Mouse (Mus musculus) liver, embryonic 12.5 days (tissue): ENCODE measurements around the gene Rsu1. TPM values are rescaled to one million over a fixed set of nuclear protein-coding genes. Genes with fewer than 3 reads are reported as not detected.
"Not testable (repeated sequence)": the region's sequence is repeated elsewhere in the genome, so short reads cannot be mapped to it uniquely, and the experiment has no call there.

Experiments
- ATAC-seq: fragments of 200-750 bp; cut with Nextera tagmentation; 2 replicates; pipeline ENCODE4 v1.8.0; 2017; ENCODE audit warnings: moderate number of reproducible peaks, mild to moderate bottlenecking, moderate library complexity
- H3K27ac ChIP-seq: fragments of 300-500 bp; sonication (generic); 2 replicates; pipeline ENCODE4 v1.5.1; 2016; ENCODE audit warnings: mild to moderate bottlenecking
- H3K27me3 ChIP-seq: fragments of 300-500 bp; sonication (generic); replicated peaks from 2 replicates; pipeline ENCODE4 v1.6.1; 2016; ENCODE audit warnings: mild to moderate bottlenecking, moderate library complexity
- H3K36me3 ChIP-seq: fragments of 300-500 bp; sonication (generic); 2 replicates; pipeline ENCODE4 v1.6.1; 2016; ENCODE audit warnings: mild to moderate bottlenecking, moderate library complexity
- H3K4me1 ChIP-seq: fragments of 300-500 bp; sonication (generic); 2 replicates; pipeline ENCODE4 v1.6.1; 2016
- H3K4me2 ChIP-seq: fragments of 300-500 bp; sonication (generic); 2 replicates; pipeline ENCODE4 v1.6.1; 2016; ENCODE audit warnings: mild to moderate bottlenecking, moderate library complexity
- H3K4me3 ChIP-seq: fragments of 300-500 bp; sonication (generic); 2 replicates; pipeline ENCODE4 v1.5.1; 2016; ENCODE audit warnings: mild to moderate bottlenecking, moderate library complexity
- H3K9ac ChIP-seq: fragments of 300-500 bp; sonication (generic); 2 replicates; pipeline ENCODE4 v1.6.1; 2016; ENCODE audit warnings: mild to moderate bottlenecking, moderate library complexity
- H3K9me3 ChIP-seq: fragments of 300-500 bp; sonication (generic); replicated peaks from 2 replicates; pipeline ENCODE4 v1.6.1; 2016; ENCODE audit warnings: mild to moderate bottlenecking, moderate library complexity
- WGBS: fragments of 180-500 bp; shearing (Covaris S2); methylation state at CpG from one replicate; pipeline ENCODE4 v1.1.7; 2016; ENCODE audit not compliant: insufficient replicate concordance; 5-methylcytosine and 5-hydroxymethylcytosine counted together
- polyA plus RNA-seq: library from polyadenylated mRNA; unstranded; fragments of >200 nt; fragmentation: Nextera tagmentation; extraction: Ambion mirVana; gene quantifications from 2 replicates; pipeline ENCODE4 v1.2.1, GENCODE M21; 2016

The Rsu1 gene
- polyA plus RNA-seq, 1 experiment from 2014 or later, result 105 TPM

DNA sequence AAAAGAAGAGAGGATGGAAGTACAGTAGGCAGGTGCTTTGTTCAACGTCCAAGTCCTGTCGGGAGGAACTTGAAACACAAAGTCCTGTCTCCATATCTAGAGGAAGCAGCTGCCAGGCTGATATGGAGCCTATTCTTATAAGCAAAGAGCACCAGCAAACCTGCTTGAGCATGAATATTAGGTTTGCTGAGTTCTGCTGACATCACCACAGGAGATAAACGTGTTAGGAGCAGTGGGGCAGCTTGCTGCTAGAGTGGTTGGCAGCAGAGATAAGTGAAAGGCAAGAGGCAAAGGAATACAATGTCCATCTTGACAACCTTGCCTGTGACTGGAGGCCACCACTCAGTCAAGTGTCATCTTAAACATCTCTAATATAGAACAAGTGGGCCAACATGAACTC lies 89.3 kb downstream of the Rsu1 start:
- ATAC-seq, result peak; percentile 95
- WGBS, result no CpG with 5 or more reads among the region's 3 CpGs

DNA sequence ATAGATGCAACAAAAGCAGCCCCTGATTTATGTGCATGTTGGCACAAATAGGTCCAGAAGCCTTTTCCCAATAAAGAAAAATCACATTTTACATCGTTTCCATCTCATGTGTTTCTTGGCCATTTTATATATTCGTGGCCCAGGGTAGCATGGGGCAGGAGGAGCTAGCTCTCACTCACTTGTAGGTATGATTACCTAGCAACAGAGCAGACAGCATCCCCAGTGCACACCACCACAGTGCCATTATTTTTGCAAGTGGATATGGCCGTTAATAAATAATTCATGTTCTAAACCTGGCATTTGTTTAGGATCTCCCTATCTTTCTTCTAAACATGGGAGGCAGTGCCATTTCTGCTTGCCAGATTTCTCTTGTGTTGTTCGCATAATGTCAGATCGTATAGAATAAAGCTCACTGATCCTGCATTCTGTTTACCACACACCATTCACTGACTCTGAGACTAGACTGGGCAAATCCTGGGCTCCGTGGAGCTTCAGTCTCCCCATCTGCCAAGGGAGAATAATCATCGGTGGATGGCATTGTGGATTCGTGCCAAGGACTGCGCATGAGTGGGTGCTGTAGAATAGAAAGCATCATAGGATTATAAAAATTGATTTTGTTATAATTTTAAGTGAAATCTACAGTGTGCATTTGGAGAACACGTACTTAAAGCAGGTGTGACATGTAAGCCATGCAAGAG lies 93.4 kb downstream of the Rsu1 start:
- Histone ChIP-seq H3K36me3 (no peaks in the 10 kb centered on the region), H3K4me3 (no peak overlapping the region), H3K9ac (no peak overlapping the region), H3K4me2 (no peak overlapping the region), H3K4me1 (peaks cover 6% of the 10 kb centered on the region), H3K27ac (no peak overlapping the region), H3K27me3 (no peaks in the 10 kb centered on the region), H3K9me3 (no peaks in the 10 kb centered on the region)
- WGBS, result 80% methylated on average over 10 of the region's 10 CpGs
- no peak for ATAC-seq

More for the DNA sequence above, 89.3 kb downstream of the Rsu1 start:
- H3K27me3 ChIP-seq, H3K36me3 ChIP-seq, H3K9me3 ChIP-seq, H3K9ac ChIP-seq, H3K4me3 ChIP-seq, H3K27ac ChIP-seq, H3K4me2 ChIP-seq: not testable (repeated sequence)
- peaks cover 12% of the 10 kb centered on the region for H3K4me1 ChIP-seq

DNA sequence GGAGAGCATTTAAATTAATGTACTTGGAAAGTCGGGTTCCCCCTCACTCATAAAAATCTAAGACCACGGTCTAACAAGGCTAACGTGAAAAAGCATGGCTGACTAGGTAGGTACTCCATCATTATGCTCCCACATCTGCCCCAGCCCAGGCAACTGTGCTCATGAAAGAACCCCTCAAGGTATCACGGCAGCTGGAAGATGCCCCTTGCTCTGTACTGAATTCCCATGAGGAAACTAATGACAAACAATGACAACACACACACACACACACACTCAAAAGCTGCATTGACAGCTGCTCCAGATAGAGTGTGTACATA lies 95.0 kb downstream of the Rsu1 start:
- H3K36me3 ChIP-seq, result no peaks in the 10 kb centered on the region
- H3K4me2 ChIP-seq, result no peak overlapping the region
- ATAC-seq, result no peak
- H3K9ac ChIP-seq, result no peak overlapping the region
- no peaks in the 10 kb centered on the region for H3K4me1 ChIP-seq
- H3K9me3 ChIP-seq, result no peaks in the 10 kb centered on the region
- H3K27me3 ChIP-seq, result no peaks in the 10 kb centered on the region
- no peak overlapping the region for H3K27ac ChIP-seq
- 76% methylated on average over 4 of the region's 4 CpGs for WGBS
- no peak overlapping the region for H3K4me3 ChIP-seq

DNA sequence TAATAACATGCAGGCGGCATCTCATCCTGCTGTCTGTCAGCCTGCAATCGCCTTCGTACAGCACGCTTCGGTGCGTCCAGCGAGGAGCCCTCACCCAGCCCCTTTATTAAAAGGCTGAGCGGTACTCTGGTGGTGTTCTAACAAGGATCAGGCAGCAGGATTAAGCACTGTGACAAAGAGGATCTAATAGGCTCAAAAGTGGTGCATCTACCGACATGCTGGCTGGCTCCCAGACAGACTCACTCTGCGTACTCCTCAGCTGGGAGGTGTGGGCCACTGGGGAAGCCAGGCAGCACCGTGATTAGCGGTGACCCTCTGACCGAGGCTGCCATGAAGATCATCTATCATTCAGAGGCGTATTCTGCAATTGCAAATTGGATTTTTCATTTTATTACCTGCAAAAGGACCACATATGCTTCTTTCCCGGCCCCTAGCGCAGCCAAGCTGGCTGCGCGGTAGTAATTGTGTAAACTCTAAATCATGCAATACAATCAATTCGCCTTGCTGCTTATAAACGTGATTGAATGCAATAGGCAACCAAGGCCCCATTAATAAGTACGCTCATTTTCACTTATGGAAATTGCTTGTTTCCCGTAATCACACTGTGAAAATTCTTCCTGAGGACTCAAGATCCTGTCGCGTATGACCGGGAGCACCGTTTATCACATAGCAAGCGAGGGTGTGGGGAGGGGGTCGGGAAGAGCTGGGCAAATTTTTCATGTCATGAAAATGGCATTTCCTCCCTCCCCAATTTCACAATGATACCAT lies 95.5 kb downstream of the Rsu1 start:
- ATAC-seq, result no peak
- Histone ChIP-seq H3K27me3 (no peaks in the 10 kb centered on the region), H3K4me3 (no peak overlapping the region), H3K36me3 (no peaks in the 10 kb centered on the region), H3K9ac (no peak overlapping the region), H3K9me3 (no peaks in the 10 kb centered on the region), H3K4me1 (no peaks in the 10 kb centered on the region), H3K27ac (no peak overlapping the region), H3K4me2 (no peak overlapping the region)
- WGBS, result 81% methylated on average over 28 of the region's 28 CpGs

DNA sequence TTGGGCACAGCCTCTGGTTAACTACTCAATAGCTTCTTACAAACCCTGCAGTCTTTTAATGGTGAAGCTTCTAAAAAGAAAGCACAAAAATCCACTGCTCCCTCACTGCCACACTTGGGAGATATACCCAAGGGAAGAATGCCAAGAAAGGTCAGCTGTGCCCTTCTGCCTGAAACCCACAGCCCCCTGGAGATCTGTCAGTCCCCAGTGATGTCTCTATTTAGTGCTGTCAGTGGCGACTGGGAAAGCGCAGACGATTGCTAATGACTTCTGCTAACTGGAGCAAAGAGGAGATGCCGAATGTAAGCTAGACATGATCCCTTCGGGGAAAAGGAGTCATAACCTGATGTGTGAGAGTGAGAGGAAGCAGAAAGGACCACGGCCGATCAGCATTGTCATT lies 96.8 kb downstream of the Rsu1 start:
- Histone ChIP-seq H3K36me3 (no peaks in the 10 kb centered on the region), H3K27ac (no peak overlapping the region), H3K4me3 (no peak overlapping the region), H3K9ac (no peak overlapping the region), H3K4me1 (no peaks in the 10 kb centered on the region), H3K9me3 (no peaks in the 10 kb centered on the region), H3K4me2 (no peak overlapping the region), H3K27me3 (no peaks in the 10 kb centered on the region)
- no peak for ATAC-seq
- WGBS, result 74% methylated on average over 7 of the region's 7 CpGs

DNA sequence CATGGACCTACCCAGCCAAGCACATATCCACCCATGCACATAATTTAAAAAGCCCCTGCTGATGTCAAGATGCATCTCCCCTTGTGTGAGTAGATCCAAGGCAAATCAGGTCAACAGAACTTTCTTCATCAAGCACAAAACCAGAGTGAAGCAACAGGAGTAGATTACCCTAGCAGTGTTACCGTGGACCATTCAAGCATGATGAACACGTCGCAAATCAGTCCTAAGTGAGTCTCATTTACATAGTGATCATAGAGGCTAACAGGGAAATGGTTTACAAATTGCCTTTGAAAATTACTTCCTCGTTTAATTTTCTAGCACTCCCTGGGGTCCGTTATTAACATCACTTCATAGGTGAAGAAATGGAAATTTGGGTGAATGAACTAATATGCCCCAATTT lies 100.6 kb downstream of the Rsu1 start:
- Histone ChIP-seq H3K4me2 (no peak overlapping the region), H3K27ac (no peak overlapping the region), H3K4me1 (0 out of 2 replicates have a peak, but pooled peaks cover 7% of the 10 kb centered on the region), H3K27me3 (no peaks in the 10 kb centered on the region), H3K4me3 (no peak overlapping the region), H3K9ac (no peak overlapping the region), H3K36me3 (no peaks in the 10 kb centered on the region), H3K9me3 (no peaks in the 10 kb centered on the region)
- WGBS, result 87% methylated on average over 5 of the region's 5 CpGs
- ATAC-seq, result no peak

DNA sequence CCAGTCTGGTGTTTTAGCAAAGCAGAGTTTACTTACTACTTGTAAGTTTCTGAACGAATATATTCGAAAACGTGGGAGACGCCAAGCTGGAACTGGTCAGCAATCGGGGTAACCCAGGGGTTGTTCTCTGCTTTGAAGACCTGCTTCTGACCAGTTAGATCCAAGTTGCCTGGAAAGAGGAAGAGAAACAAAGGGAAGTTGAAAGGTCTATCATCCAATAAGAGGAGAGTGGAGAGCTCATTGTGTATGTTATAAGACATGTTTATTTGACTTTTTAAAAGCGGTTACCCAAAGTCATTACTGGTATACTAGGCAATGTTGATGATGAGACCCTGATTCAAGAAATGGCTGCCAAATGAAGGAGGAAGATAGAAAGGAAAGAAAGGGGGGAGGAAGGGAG lies 101.3 kb downstream of the Rsu1 start:
- 81% methylated on average over 6 of the region's 6 CpGs for WGBS
- H3K4me3 ChIP-seq, result no peak overlapping the region
- no peak overlapping the region for H3K27ac ChIP-seq
- H3K4me2 ChIP-seq, result no peak overlapping the region
- H3K36me3 ChIP-seq, result no peaks in the 10 kb centered on the region
- no peak overlapping the region for H3K9ac ChIP-seq
- 0 out of 2 replicates have a peak, but pooled peaks cover 7% of the 10 kb centered on the region for H3K4me1 ChIP-seq
- H3K9me3 ChIP-seq, result no peaks in the 10 kb centered on the region
- ATAC-seq, result no peak
- H3K27me3 ChIP-seq, result no peaks in the 10 kb centered on the region

DNA sequence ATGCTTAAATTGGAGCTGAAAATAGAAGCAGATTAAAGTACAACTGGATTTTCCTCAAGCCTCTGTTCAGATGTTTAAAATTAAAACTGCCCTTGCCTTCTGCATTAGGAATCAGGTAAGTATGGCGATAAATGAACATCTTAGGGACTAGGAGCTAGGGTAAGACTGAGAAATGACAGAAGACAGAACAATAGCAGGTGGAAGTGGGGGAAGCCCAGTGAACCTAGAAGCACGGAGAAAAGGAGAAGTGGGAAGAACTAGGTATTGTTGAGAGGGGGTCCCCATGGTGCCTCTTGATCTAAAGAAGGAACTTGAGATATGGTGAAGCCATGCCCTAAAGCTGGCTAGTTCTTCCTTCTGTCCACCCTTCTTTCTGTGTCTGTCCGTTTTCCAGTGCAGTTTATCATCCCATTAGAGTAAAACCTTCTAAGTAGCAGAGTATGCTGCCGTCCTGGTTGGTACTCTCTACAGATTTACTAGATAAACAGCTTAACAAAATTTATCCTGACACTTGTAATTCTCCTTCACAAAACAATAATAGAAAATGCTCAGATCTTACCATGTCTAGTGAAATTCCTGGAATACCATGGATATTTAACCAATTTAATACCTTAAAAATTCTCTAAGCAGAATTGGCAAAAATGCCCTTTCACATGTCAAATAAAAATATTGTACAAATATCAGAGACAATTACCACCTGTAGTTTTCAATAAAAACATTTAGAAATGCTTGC lies 101.9 kb downstream of the Rsu1 start:
- H3K4me2 ChIP-seq, result no peak overlapping the region
- WGBS, result 40% methylated on average over 4 of the region's 4 CpGs
- H3K4me1 ChIP-seq, result 0 out of 2 replicates have a peak, but pooled peaks cover 7% of the 10 kb centered on the region
- no peak overlapping the region for H3K27ac ChIP-seq
- no peaks in the 10 kb centered on the region for H3K27me3 ChIP-seq
- H3K9me3 ChIP-seq, result no peaks in the 10 kb centered on the region
- no peak for ATAC-seq
- no peaks in the 10 kb centered on the region for H3K36me3 ChIP-seq
- H3K4me3 ChIP-seq, result no peak overlapping the region
- H3K9ac ChIP-seq, result no peak overlapping the region

DNA sequence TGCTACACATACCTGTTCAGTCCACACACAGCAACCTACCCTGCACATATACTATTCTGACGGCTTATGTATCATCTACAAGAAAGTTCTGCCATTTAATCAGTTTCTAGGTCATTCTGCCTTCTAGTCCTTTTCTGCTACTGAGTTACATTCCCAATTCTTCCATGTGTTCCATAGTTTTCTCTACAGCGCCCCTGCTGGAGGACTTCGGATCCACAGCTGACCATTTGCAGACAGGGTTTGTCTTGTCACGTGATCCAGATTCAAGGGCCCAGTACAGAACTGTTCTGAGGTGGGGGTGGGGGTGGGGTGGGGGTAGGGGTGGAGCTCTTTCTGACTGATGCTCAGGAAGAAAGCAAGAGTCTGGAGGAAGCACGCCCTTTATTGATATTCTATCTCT lies 102.5 kb downstream of the Rsu1 start:
- no peak overlapping the region for H3K9ac ChIP-seq
- no peak overlapping the region for H3K27ac ChIP-seq
- H3K4me2 ChIP-seq, result no peak overlapping the region
- no peak overlapping the region for H3K4me3 ChIP-seq
- H3K4me1 ChIP-seq, result 0 out of 2 replicates have a peak, but pooled peaks cover 7% of the 10 kb centered on the region
- 38% methylated on average over 5 of the region's 5 CpGs for WGBS
- H3K9me3 ChIP-seq, result no peaks in the 10 kb centered on the region
- H3K27me3 ChIP-seq, result no peaks in the 10 kb centered on the region
- ATAC-seq, result peak; percentile 44; the same call in 1 of the 2 replicates
- H3K36me3 ChIP-seq, result no peaks in the 10 kb centered on the region

DNA sequence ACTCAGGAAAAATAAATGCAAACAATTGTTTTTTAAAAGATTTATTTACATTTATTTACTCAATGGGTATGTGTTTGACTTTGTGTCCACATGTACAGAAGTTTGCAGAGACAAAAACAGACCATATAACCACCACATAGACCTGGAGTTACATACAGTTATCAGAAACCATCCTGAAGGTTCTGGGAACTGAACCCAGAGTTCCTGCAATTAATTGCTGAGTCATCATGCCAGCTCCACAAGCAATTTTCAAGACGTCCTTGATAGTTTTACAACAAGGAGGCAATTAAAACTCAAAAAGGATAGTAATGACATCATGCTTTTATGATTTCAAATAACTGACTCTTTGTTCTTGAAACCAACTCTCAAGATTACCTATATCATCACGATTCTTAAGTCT lies 109.5 kb downstream of the Rsu1 start:
- 65% methylated on average over 2 of the region's 2 CpGs for WGBS
- ATAC-seq, result peak; percentile 64; the same call in 1 of the 2 replicates

DNA sequence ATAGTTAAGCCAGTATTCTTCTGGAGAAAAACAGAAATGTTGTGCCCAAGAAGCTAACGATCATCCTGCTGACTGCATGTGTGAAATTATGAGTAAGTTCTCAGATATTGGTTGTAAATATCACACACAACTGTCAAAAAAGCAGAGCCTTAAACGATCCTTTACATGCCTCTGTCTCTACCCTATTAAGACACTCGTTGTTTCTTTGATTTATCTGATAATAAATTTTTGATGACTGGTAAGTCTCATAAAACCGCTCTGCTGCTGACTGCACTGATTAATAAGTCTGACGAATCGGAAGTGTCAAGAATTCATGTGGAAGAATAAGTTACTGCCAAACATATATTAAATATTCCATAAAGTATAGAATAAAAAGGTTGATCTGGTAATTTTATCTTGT lies 126.0 kb downstream of the Rsu1 start:
- Histone ChIP-seq H3K9ac (no peak overlapping the region), H3K4me2 (no peak overlapping the region), H3K9me3 (no peaks in the 10 kb centered on the region), H3K4me1 (no peaks in the 10 kb centered on the region), H3K27ac (no peak overlapping the region), H3K27me3 (no peaks in the 10 kb centered on the region), H3K4me3 (no peak overlapping the region), H3K36me3 (no peaks in the 10 kb centered on the region)
- WGBS, result 79% methylated on average over 6 of the region's 6 CpGs
- ATAC-seq, result no peak

More for the DNA sequence above, 109.5 kb downstream of the Rsu1 start:
- Histone ChIP-seq H3K27ac (no peak overlapping the region), H3K9me3 (no peaks in the 10 kb centered on the region), H3K27me3 (no peaks in the 10 kb centered on the region), H3K36me3 (peaks cover 6% of the 10 kb centered on the region; the same call in 1 of the 2 replicates), H3K4me3 (no peak overlapping the region), H3K9ac (no peak overlapping the region), H3K4me1 (peaks cover 5% of the 10 kb centered on the region; the same call in 1 of the 2 replicates), H3K4me2 (no peak overlapping the region)

DNA sequence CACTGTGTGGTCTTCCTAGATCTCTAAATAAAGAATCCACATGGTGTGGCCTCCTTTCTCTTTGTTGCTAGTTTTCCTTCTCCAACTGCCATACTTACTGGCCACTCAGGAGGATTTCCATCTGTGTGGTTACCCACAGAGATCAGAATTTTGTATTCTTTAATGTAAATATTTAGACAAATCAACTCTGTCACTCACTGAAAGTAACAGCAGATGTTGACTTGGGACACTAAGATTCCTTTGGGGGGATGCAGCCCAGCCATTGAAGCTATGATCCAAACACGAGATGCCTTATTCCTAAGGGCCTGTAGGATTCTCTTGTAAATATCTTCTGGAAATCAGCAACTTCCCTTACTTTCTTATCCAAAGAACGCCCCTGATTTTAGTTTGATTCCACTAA lies 136.3 kb downstream of the Rsu1 start:
- Histone ChIP-seq H3K4me1 (no peaks in the 10 kb centered on the region), H3K27me3 (no peaks in the 10 kb centered on the region), H3K9me3 (no peaks in the 10 kb centered on the region), H3K4me3 (no peak overlapping the region), H3K36me3 (no peaks in the 10 kb centered on the region), H3K4me2 (no peak overlapping the region), H3K27ac (no peak overlapping the region), H3K9ac (no peak overlapping the region)
- WGBS, result 69% methylated on average over 2 of the region's 2 CpGs
- ATAC-seq, result no peak
